In the genomic region with DNA sequence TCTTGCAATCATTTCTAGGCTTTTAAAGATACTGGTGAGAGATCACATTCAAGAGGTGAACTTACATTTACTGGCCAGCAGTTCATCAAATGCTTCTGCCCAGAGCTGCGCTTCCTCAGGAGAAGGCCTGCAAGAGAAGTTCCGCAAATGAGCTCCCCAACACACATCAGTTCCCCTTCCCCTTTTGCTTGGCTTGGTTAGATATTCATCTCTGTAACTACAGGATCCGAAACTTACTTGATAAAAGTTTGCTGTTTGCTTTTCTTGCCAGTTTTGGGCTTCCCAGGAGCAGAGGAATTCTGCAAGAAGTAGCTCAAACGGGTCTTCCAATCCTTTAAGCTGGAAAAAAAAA, we compare ENCODE assay signal across 8 mouse cellular contexts. TPM values are rescaled to one million over a fixed set of nuclear protein-coding genes. Genes with fewer than 3 reads are reported as not detected.
DNase-seq lines count a peak whose midpoint lies in the region; ATAC-seq and TF ChIP-seq lines count a peak whose summit lies in the region.

No protein-coding gene starts in this region.

- 7% methylated on average over 4 of the region's 4 CpGs for WGBS in bone marrow, adult 2 months
- WGBS in lung, embryonic 16.5 days: 48% methylated on average over 4 of the region's 4 CpGs

- peak overlapping the region; percentile 84 for H3K4me2 ChIP-seq in lung, embryonic 16.5 days (ENCODE audit: low read depth, low read length)

- peak; percentile 30 for DNase-seq in CD4-positive, CD25-positive, alpha-beta regulatory T cell, adult 2 months (ENCODE audit: low read depth, low spot score)
- peak; percentile 89 for DNase-seq in splenic B cell, adult 2 months (ENCODE audit: low read depth, low spot score)
- DNase-seq in cerebellum, adult 18-20 months: no peak
- no peak for DNase-seq in left cerebral cortex, adult 18-20 months (ENCODE audit: low spot score in 2 of 2)

- H3K9me3 ChIP-seq in lung, embryonic 16.5 days (ENCODE audit: control insufficient read depth, low read length): no peaks in the 10 kb centered on the region

- H3K27me3 ChIP-seq in lung, embryonic 16.5 days (ENCODE audit: control insufficient read depth, insufficient read depth, low read depth, low read length): no peaks in the 10 kb centered on the region
- H3K27me3 ChIP-seq in splenic B cell, adult 2 months (ENCODE audit: control insufficient read depth, insufficient read depth, low read length, poor library complexity, severe bottlenecking): no peaks in the 10 kb centered on the region

- H3K27ac ChIP-seq in bone marrow, adult 2 months (ENCODE audit: control insufficient read depth, insufficient read depth, low read depth, low read length, poor library complexity): peak overlapping the region; percentile 88; the same call in 1 of the 2 replicates
- peak overlapping the region; percentile 55 for H3K27ac ChIP-seq in lung, embryonic 16.5 days (ENCODE audit: low read length)

- H3K36me3 ChIP-seq in lung, embryonic 16.5 days (ENCODE audit: control insufficient read depth, insufficient read depth, low read length): no peaks in the 10 kb centered on the region; the same call in 1 of the 2 replicates
- H3K36me3 ChIP-seq in splenic B cell, adult 2 months (ENCODE audit: control insufficient read depth, insufficient read depth, low read length, poor library complexity, severe bottlenecking): peaks cover 6% of the 10 kb centered on the region; the same call in 1 of the 2 replicates

- peak overlapping the region; percentile 89 for H3K4me3 ChIP-seq in bone marrow, adult 2 months (replicated peaks; ENCODE audit: control insufficient read depth, low read depth, low read length)
- H3K4me3 ChIP-seq in lung, embryonic 16.5 days (ENCODE audit: low read length): peak overlapping the region; percentile 80

- no peak for TF ChIP-seq CTCF in bone marrow, adult 2 months (IDR thresholded peaks at IDR 0.05; ENCODE audit: control insufficient read depth, insufficient read depth, low read length)

- ATAC-seq in CD4-positive, CD25-positive, alpha-beta regulatory T cell, adult 4 months: no peak
- ATAC-seq in hematopoietic stem cell, adult 5-6 weeks (replicated peaks in 1 of 2; ENCODE audit: insufficient read depth in 1 of 2, low FRiP score in 2 of 2, low TSS enrichment in 1 of 2, low read depth in 1 of 2, poor library complexity in 2 of 2, severe bottlenecking in 2 of 2): peak; percentile 14 to 25
- ATAC-seq in lung, embryonic 16.5 days (ENCODE audit: low read depth): no peak

- H3K9ac ChIP-seq in lung, embryonic 16.5 days (ENCODE audit: low read length): peak overlapping the region; percentile 84

- no peak for TF ChIP-seq POLR2A in bone marrow, adult 2 months (IDR thresholded peaks at IDR 0.05; ENCODE audit: borderline replicate concordance, control insufficient read depth, low read depth, low read length)

- H3K4me1 ChIP-seq in bone marrow, adult 2 months (ENCODE audit: control insufficient read depth, insufficient read depth, low read length): peaks cover 2% of the 10 kb centered on the region; the same call in 1 of the 2 replicates
- no peaks in the 10 kb centered on the region; the same call in 1 of the 2 replicates for H3K4me1 ChIP-seq in lung, embryonic 16.5 days (replicated peaks; ENCODE audit: control insufficient read depth, insufficient read depth, low read length)

RNA-seq across cellular contexts. Expression of gene Rgs2, which starts 1.3 kb away (rescaled TPM):
- 10 to 100 TPM; 32.3 to 41.6 TPM for polyA plus RNA-seq in CD4-positive, CD25-positive, alpha-beta regulatory T cell, adult 4 months (2017; shearing (Covaris generic))
- 16.3 and 44.7 TPM in 2 replicates for polyA plus RNA-seq in bone marrow, adult 2 months (2011; ENCODE audit: insufficient read depth, insufficient read length, low replicate concordance, missing spikeins)
- 312 and 402 TPM in 2 replicates for total RNA-seq in hematopoietic stem cell, adult 5-6 weeks (2017)
- 183 and 208 TPM in 2 replicates for polyA plus RNA-seq in lung, embryonic 16.5 days (2015; fragmentation: Nextera tagmentation; extraction: Ambion mirVana)
- 10 to 100 TPM; 79.8 to 88.8 TPM for total RNA-seq in left cerebral cortex, adult 18-20 months (2021)

Comparison
In these comparisons a context has a peak if more than half of its experiments do, and no peak if none do; other contexts are left out.
1. DNase-seq: peak in CD4-positive, CD25-positive, alpha-beta regulatory T cell, adult 2 months (single experiment) and splenic B cell, adult 2 months (single experiment); none in cerebellum, adult 18-20 months (0 of 2) and left cerebral cortex, adult 18-20 months (0 of 2).
2. ATAC-seq: peak in hematopoietic stem cell, adult 5-6 weeks (2 of 2); none in CD4-positive, CD25-positive, alpha-beta regulatory T cell, adult 4 months (single experiment) and lung, embryonic 16.5 days (single experiment).